Mouse (Mus musculus): ENCODE measurements around the gene Naaladl2.

GRCm38 (mm10) chr3:23937299-23937698 lies 1206.8 kb downstream of the Naaladl2 start:
- no peak for TF ChIP-seq CTCF (IDR thresholded peaks at IDR 0.05; ENCODE audit: low read depth, low read length)
- no peak for TF ChIP-seq POLR2A (IDR thresholded peaks at IDR 0.05; ENCODE audit: borderline replicate concordance, low read depth, low read length)

All from bone marrow macrophage, adult 2 months (primary cell).